Mouse (Mus musculus): ENCODE measurements around the gene Fbp1.
"Not testable (repeated sequence)": the region's sequence is repeated elsewhere in the genome, so short reads cannot be mapped to it uniquely, and the experiment has no call there.

The Fbp1 gene

GRCm38 (mm10) chr13:62883925-62884324 lies 4.2 kb downstream of the Fbp1 start:
- no peak for DNase-seq

DNA sequence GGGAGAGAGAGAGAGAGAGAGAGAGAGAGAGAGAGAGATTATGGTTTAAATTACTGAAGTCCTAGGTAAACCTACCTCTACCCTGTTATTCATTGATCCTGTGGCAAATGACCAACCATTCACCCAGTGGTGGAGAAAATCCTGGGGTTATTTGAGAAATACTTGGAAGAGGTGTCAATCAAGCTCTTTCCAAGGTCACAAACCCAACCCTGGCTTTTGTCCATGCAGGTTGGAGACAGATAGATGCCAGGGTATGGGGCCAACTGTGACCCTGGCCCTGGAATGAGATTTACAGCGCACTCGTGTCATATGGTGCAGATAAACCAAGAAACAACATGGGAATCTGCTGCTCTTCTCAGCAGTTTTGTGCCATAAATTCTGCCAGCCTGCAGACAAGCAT lies 4.6 kb downstream of the Fbp1 start:
- no peak for DNase-seq

DNA sequence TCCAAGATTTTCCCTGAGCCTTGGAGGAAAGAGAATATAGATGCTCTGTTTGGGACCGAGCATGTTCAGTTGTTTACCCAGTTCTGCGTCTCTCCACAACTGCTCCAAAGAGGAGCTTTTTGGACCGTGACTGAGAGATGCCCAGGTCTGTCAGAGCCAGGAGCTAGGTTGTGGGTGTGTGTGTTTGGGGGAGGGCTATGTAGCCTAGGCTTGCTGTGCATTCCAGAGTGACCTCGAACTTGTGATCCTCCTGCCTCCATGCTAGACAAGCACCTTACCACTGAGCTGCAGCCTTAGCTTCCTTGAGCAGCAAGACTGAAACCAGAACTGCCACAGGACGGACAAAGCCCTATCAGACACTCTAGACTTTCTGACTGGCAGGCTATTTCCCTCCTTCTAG lies 5.2 kb downstream of the Fbp1 start:
- DNase-seq: no peak

GRCm38 (mm10) chr13:62881336-62881735 lies 6.7 kb downstream of the Fbp1 start:
- no peak for DNase-seq

DNA sequence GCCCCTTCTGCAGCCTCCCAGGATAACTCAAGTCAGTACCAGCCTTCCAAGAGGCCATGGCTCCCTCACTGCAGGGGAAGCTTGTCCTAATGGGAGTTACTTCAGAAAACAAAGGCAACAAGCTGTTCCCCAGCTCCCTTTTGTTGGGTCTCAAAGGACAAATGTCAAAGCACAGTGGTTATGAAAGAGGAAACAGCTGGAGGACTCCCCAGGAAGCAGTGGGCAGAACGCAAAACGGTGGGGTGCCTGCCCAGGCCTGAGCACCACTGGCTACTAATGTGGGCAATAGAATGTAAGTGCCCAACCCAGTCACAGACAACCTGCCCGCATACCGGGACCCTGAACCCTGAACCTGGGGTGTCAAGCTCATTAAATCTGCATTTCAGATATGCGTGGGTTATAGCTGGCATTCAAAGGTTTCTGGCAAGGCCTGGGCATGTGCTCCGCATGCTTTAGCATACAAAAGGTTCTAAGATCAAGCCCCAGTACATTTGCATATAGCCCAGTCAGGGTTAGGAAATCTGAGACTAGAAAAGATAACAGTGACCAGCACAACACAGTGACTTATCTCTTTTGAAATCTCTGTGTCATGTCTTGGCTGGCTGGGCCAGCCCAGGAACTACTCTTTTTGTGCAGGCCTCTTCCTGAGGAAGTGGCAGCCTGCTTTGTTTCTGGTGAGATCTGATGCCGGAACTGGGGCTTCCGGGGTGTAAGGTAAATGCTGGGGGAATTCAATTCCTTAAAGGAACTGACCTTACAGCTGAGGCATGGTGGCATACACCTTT lies 8.1 kb downstream of the Fbp1 start:
- peak; percentile 29 for DNase-seq

DNA sequence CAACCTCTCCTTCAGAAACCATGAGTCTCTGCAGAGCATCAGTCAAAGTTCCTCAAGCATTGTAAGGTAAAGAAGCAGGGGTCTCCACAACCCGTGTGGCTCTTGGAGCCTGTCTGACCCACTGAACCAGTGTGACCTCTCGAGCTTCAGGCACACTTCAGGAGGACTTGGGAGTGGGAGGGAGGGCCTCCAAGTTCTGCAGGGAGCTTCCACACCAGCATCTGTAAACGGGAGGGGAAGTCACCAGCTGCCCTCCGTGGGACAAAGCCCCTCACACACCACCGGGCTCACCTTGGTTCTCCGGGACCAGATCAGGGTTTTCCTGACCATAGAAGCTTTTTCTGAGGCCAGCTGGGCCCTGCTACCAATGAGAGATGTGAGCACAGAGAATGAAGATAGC lies 8.7 kb downstream of the Fbp1 start:
- no peak for DNase-seq

- DNase-seq: no peak
Measured at GRCm38 (mm10) chr13:62877247-62877646, 10.8 kb downstream of the Fbp1 start.

DNA sequence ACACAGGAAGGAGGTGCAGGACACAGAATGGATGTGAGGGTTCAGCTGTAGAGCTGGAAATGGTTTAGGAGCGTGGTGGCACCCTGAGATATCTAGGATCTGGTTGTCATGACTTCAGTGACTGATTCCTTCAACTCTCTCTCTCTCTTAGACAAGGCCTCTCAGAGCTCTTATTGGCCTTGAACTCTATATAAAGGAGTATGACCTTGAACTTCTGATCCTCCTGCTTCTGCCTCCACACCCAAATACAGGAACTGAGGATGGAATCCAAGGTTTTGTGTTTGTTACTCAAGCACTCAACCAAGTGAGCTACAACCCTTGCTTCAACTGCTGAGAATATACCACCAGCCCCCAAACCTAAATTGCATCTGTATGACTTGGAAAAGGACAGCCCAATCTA lies 12.0 kb downstream of the Fbp1 start:
- no peak for DNase-seq

- DNase-seq: no peak
Measured at GRCm38 (mm10) chr13:62872252-62872651, 15.8 kb downstream of the Fbp1 start.

DNA sequence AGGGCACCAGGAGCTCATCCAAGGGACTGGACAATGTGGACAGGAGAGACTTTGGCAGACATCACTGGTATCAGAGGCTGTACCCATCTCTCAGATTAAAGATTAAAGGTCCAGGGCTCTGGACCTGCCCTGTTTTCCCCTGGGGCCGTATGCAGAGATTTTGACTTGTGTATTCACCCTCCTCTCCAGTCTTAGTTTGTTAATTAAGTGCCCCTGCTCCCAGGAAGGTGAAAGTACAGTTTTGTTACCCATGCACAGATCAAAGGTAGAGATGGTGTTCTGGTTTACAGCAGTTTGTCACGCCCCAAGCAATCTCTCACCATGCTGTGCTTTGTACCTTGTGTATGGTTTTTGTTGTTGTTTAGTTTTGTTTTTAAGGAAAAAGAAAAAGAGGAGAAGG lies 17.5 kb downstream of the Fbp1 start:
- DNase-seq: no peak

DNA sequence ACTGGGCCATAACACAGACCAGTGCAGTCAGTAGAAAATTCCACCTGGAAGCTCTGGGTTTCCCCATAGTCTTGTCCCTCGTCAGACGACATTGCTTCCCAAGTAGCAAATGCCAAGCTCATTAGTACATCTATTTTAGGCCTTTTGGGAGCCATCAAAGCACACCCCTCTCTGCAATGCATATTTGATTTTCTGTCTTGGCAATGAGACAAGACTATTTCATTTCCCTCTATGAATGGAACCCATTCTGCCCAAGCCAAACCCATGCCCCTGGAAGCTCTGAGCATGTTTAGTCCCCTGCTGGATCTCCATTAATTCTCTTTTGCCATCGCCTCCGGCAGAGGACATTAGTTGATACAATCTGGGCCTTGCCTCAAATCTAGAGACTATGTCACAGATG lies 21.3 kb downstream of the Fbp1 start:
- no peak for DNase-seq

GRCm38 (mm10) chr13:62865651-62866315 lies 22.3 kb downstream of the Fbp1 start:
- DNase-seq: no peak

- DNase-seq: no peak
Measured at GRCm38 (mm10) chr13:62863771-62864170, 24.3 kb downstream of the Fbp1 start.

DNA sequence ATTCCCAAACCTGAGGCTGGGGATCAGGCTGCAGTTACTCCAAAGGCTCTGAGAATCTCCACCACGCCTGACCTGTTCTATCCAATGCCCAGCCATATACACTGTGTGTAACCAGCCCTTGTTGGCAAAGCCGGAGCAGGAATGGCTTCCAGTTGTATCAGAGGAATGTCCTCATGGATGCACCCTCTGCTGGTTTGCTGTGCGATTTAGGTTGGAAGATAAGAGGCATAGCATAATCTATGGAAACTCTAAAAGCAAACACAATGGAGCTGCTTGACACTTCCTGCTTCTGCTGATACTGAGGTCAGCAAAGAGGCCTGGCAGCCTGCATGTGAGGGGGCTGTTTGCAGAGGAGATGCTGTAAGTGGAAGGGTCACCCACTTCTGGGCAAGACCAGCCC lies 25.2 kb downstream of the Fbp1 start:
- no peak for DNase-seq

DNA sequence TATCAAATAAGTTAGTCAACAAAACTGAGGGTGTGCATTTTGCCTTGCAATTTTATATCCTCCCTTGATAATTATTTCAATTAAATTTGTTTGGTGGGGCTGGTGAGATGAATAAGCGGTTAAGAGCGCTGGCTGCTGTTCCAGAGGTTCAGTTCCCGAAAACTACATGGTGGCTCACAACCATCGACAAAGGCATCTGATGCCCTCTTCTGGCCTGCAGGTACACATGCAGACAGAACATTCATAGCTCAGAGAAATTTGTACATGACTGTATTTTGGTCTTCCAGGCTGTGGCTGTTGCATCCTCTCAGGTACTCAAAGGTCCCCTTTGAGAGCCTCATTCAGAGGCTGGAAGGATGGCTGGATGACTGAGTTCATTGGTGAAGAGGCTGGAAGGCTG lies 28.0 kb downstream of the Fbp1 start:
- no peak for DNase-seq

DNA sequence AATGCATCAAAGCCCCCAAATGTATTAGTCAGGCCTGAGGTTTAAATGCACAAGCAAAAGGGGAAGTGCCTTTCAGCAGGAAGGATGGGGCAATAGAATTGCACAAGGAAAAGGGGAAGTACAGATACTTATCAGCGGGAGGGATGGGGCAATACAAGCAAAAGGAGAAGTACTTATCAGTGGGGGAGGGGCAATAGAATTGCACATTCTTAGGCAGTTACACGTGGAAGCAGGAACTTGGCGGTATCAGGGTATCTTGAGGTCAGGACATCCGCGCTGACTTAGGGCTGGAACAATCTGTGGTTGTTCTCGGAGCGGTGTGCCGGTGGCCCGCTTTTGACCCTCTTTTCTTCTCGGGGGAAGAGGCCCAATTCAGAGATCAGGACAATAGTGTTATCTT lies 28.8 kb downstream of the Fbp1 start:
- DNase-seq: not testable (repeated sequence)

DNA sequence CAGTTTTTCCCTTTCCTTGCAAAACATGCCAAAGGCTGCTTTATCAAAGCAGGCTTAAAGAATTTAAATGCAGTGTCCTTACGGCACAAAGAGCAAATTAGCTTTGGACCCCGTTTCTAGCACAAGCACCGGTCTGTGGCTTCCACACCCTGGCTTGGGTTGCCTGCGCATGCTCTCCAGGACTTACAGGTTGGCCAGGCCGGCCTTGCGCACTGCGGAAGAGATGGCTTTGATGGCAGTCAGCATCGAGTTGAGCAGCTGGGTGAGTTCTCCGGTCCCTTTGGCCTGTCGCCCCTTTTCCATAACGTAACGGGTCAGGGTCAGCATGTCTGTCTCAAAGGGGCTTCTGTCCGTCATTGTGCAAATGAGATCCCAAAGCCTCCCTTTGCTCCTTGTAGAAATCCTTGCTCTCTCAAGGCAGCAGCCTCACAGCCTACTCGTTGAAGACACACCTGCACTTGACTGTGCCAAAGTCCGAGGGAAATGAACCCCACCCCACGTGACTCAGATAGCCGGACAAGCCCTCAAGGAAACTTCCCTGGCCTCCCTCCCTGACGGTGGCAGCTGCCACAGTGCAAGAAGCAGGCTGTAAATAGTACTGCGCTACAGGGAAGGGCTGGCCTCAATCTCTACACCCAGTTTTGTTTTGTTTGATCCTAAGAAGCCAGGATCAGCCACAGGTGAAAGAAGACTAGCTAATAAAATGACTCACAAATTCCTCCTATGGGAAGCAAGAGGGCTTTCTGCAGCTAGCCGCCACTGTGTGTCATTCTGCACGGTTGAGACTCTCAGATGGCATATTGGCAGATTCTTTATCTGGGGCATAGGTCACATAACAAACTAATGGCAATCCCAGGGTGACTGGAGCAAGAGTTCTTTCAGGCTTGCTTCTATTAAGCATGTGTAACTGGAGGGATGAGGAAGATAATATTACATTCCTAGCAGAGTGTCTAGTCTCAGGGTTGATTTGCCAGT lies 29.9 kb downstream of the Fbp1 start, which contains the start of gene Fbp2:
Fbp2 (minus strand) TSS at position 482 of the 975 bp plus-strand sequence.
- DNase-seq: peak; percentile 23

- DNase-seq: no peak
Measured at GRCm38 (mm10) chr13:62856850-62857249, 31.2 kb downstream of the Fbp1 start.

DNA sequence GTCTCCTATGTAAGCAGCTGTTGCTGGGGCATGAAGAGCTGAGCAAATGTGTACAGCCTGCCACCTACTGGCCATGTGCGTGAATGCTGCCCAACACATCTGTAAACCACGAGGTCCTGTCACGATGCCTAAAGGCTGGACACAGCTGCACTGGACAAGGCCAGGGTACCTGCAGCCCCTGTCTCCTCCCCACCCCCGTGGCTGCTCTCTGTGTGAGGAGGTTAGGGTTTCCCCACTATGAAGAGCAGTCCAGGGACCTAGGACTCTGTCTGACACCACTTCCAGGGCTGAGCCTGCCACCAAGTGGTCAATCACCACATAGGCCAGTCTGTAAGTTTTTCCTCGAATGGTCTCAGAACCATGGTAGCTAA lies 31.8 kb downstream of the Fbp1 start:
- DNase-seq: peak; percentile 81

GRCm38 (mm10) chr13:62855396-62856304 lies 32.4 kb downstream of the Fbp1 start:
- DNase-seq: no peak

GRCm38 (mm10) chr13:62854666-62855065 lies 33.4 kb downstream of the Fbp1 start:
- peak; percentile 84 for DNase-seq

GRCm38 (mm10) chr13:62833341-62833740 lies 54.7 kb downstream of the Fbp1 start:
- DNase-seq: no peak

All from lung, postnatal 14 days (tissue).